Mouse (Mus musculus) MEL (cell line): ENCODE data around the gene Acat3.
A peak's percentile ranks its signal among the peaks of the same experiment; 100 is the strongest.

Experiments used
- CTCF ChIP-seq, 3 experiments: IDR thresholded peaks in 2 of 3; conservative IDR thresholded peaks in 1 of 3; 2 replicates each; pipeline ENCODE4 v1.5.1; 2011 to 2012; ENCODE audit warnings: low read length in 3 of 3, low read depth in 2 of 3, mild to moderate bottlenecking in 2 of 3, improper control_type of control experiment in 1 of 3, inconsistent platforms in 1 of 3, mixed read lengths in 1 of 3, moderate library complexity in 1 of 3; ENCODE audit not compliant: control insufficient read depth in 1 of 3, insufficient read depth in 1 of 3, poor library complexity in 1 of 3, severe bottlenecking in 1 of 3
- GATA1 ChIP-seq: IDR thresholded peaks from 2 replicates; pipeline ENCODE4 v1.6.1; 2011; ENCODE audit warnings: low read depth, low read length, improper control_type of control experiment
- POLR2A ChIP-seq, 2 experiments: IDR thresholded peaks; 2 replicates each; pipeline ENCODE4 v1.6.1; 2011 to 2012; ENCODE audit warnings: low read length in 2 of 2, mild to moderate bottlenecking in 2 of 2, control low read depth in 1 of 2, improper control_type of control experiment in 1 of 2, low read depth in 1 of 2, moderate library complexity in 1 of 2; ENCODE audit not compliant: control insufficient read depth in 1 of 2, insufficient read depth in 1 of 2, poor library complexity in 1 of 2
- SMC3 ChIP-seq: IDR thresholded peaks from 2 replicates; pipeline ENCODE4 v1.6.1; 2011; ENCODE audit warnings: low read depth, low read length, improper control_type of control experiment

DNA sequence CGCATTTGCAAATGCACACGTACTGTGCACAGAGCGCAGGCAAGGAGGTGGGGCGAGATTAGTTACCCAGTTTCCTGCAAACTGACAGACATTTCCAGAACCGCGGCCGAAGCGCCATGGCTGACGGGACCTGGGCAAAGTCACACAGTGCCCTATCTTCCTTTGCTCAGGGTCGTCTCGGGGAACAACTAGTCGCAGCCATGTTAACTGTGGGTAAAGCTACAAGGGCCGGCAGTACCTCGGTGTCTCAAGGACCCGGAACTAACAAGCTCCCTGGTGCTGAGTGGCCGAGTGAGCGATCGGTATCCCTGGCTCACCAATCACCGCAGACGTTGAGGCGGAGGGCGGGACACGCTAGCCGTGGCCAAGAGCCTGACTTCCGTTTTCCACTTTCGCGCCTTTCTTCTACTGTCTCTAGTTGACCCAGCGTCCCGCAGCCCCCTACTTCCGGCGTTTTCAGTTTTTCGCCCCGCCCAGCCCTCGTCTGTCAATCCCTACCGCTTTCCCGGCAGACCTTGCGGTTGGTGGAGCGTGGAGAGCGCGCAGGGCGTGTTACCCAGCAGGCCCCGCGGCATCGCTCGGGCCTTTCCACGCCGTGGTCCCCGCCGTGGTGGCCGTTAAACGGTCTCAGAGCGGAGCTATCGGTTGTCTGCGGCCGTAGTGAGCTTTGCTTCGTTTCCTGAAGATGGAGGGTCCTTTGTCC, 24.4 kb downstream of the Acat3 start, which contains the start of gene Mrpl18:
- TF ChIP-seq CTCF (IDR thresholded peaks at IDR 0.05 in 2 of 3, conservative IDR thresholded peaks at IDR 0.05 in 1 of 3; ENCODE audit: control insufficient read depth in 1 of 3, insufficient read depth in 1 of 3, low read depth in 2 of 3, low read length in 3 of 3, poor library complexity in 1 of 3, severe bottlenecking in 1 of 3) (no peak), GATA1 (no peak), POLR2A (IDR thresholded peaks at IDR 0.05; ENCODE audit: control insufficient read depth in 1 of 2, insufficient read depth in 1 of 2, low read depth in 1 of 2, low read length in 2 of 2, poor library complexity in 1 of 2) (peak; percentile 89 to 93; a peak in 3 of 4 replicates), SMC3 (no peak)
